8 mouse cellular contexts compared by ENCODE assay signal in genomic region chr12:91748241-91748865, GRCm38 (mm10). TPM values are rescaled to one million over a fixed set of nuclear protein-coding genes. Genes with fewer than 3 reads are reported as not detected.
DNase-seq lines count a peak whose midpoint lies in the region; ATAC-seq lines count a peak whose summit lies in the region.

No protein-coding gene starts in this region.

- H3K4me1 ChIP-seq in heart, embryonic 13.5 days, result peaks cover 29% of the 10 kb centered on the region
- peaks cover 21% of the 10 kb centered on the region for H3K4me1 ChIP-seq in heart, embryonic 12.5 days (replicated peaks)

- ATAC-seq in heart, embryonic 13.5 days (ENCODE audit: extremely low read depth, insufficient number of reproducible peaks, low FRiP score, low TSS enrichment), result no peak
- ATAC-seq in heart, embryonic 12.5 days (ENCODE audit: insufficient number of reproducible peaks, low FRiP score), result no peak

- DNase-seq in 416B (ENCODE audit: low read depth), result peak; percentile 88
- DNase-seq in brain, adult 2 months (ENCODE audit: low read depth, low spot score), result peak; percentile 96
- peak; percentile 68 to 73 for DNase-seq in left cerebral cortex, adult 18-20 months (ENCODE audit: low spot score in 2 of 2)
- DNase-seq in right cerebral cortex, adult 18-20 months, result peak; percentile 88
- DNase-seq in embryo, embryonic 9.5 days (ENCODE audit: extremely low spot score), result no peak
- no peak for DNase-seq in spleen, postnatal 14 days (ENCODE audit: low spot score in 2 of 2)

- WGBS in heart, embryonic 13.5 days, result 48% methylated on average over 18 of the region's 18 CpGs
- WGBS in heart, embryonic 12.5 days, result 50% methylated on average over 18 of the region's 18 CpGs

- no peaks in the 10 kb centered on the region for H3K9me3 ChIP-seq in heart, embryonic 13.5 days
- H3K9me3 ChIP-seq in heart, embryonic 12.5 days (replicated peaks), result no peaks in the 10 kb centered on the region

- no peak overlapping the region for H3K27ac ChIP-seq in heart, embryonic 13.5 days (replicated peaks)
- no peak overlapping the region for H3K27ac ChIP-seq in heart, embryonic 12.5 days (ENCODE audit: poor library complexity, severe bottlenecking)

- H3K27me3 ChIP-seq in heart, embryonic 13.5 days (replicated peaks), result peaks cover 14% of the 10 kb centered on the region
- no peaks in the 10 kb centered on the region for H3K27me3 ChIP-seq in heart, embryonic 12.5 days (replicated peaks)

- H3K36me3 ChIP-seq in heart, embryonic 13.5 days, result no peaks in the 10 kb centered on the region
- H3K36me3 ChIP-seq in heart, embryonic 12.5 days, result no peaks in the 10 kb centered on the region

- H3K9ac ChIP-seq in heart, embryonic 13.5 days, result no peak overlapping the region
- H3K9ac ChIP-seq in heart, embryonic 12.5 days, result no peak overlapping the region

- H3K4me3 ChIP-seq in heart, embryonic 13.5 days, result no peak overlapping the region
- H3K4me3 ChIP-seq in heart, embryonic 12.5 days, result no peak overlapping the region

- H3K4me2 ChIP-seq in heart, embryonic 13.5 days, result peak overlapping the region; percentile 20
- H3K4me2 ChIP-seq in heart, embryonic 12.5 days, result no peak overlapping the region

RNA-seq across cellular contexts. Expression of gene Ston2, which starts 39.8 kb away (rescaled TPM):
- 4.0 and 4.3 TPM in 2 replicates for polyA plus RNA-seq in heart, embryonic 13.5 days (2015; fragmentation: Nextera tagmentation; extraction: Ambion mirVana)
- 4.9 and 7.1 TPM in 2 replicates for polyA plus RNA-seq in heart, embryonic 12.5 days (2016; fragmentation: Nextera tagmentation; extraction: Ambion mirVana)
- 10 to 100 TPM; 18.0 to 18.8 TPM for total RNA-seq in left cerebral cortex, adult 18-20 months (2021)

Comparison
In these comparisons a context has a peak if more than half of its experiments do, and no peak if none do; other contexts are left out.
1. DNase-seq: peak in 416B (single experiment), brain, adult 2 months (single experiment), left cerebral cortex, adult 18-20 months (2 of 2) and right cerebral cortex, adult 18-20 months (single experiment); none in embryo, embryonic 9.5 days (single experiment) and spleen, postnatal 14 days (0 of 2).